Mouse (Mus musculus): ENCODE results near the gene Trim69. TPM values are rescaled to one million over a fixed set of nuclear protein-coding genes. Genes with fewer than 3 reads are reported as not detected.

Gene Trim69
- total RNA-seq (2014; fragmentation: Nextera tagmentation) (0.56 TPM in 1 of 2 replicates, not detected in the other), total RNA-seq (2017) (not detected in 2 replicates)

GRCm38 (mm10) chr2:122160680-122161079, at the start of gene Trim69:
TSS of gene Trim69 (plus strand) at chr2:122160700.
- peak; percentile 51 for ATAC-seq (replicated peaks; ENCODE audit: poor library complexity, severe bottlenecking)

DNA sequence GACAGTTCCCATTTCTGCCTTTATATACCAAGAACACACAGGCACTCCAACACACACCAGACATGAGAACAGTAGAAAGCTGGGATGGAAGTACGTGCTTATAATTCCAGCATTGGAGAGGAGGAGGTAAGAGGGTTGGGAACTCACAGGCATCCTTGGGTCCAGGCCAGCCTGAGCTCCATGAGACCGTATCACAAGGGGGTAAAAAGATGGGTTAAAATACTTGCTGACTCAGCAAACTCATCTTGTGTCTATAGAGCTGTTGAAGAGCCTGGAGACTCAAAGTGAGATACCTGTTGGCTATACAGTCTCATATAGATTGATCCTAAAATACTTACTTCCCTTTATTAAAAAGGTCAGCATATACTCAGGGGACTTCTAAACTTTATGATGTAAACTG, 43.6 kb upstream of the Trim69 start:
- no peak for ATAC-seq (replicated peaks; ENCODE audit: poor library complexity, severe bottlenecking)

- ATAC-seq (replicated peaks; ENCODE audit: poor library complexity, severe bottlenecking): peak; percentile 99
Observed at GRCm38 (mm10) chr2:122117961-122118958, 42.2 kb upstream of the Trim69 start, which contains the start of gene Spg11. TSS of gene Spg11 (minus strand) at chr2:122118386.

DNA sequence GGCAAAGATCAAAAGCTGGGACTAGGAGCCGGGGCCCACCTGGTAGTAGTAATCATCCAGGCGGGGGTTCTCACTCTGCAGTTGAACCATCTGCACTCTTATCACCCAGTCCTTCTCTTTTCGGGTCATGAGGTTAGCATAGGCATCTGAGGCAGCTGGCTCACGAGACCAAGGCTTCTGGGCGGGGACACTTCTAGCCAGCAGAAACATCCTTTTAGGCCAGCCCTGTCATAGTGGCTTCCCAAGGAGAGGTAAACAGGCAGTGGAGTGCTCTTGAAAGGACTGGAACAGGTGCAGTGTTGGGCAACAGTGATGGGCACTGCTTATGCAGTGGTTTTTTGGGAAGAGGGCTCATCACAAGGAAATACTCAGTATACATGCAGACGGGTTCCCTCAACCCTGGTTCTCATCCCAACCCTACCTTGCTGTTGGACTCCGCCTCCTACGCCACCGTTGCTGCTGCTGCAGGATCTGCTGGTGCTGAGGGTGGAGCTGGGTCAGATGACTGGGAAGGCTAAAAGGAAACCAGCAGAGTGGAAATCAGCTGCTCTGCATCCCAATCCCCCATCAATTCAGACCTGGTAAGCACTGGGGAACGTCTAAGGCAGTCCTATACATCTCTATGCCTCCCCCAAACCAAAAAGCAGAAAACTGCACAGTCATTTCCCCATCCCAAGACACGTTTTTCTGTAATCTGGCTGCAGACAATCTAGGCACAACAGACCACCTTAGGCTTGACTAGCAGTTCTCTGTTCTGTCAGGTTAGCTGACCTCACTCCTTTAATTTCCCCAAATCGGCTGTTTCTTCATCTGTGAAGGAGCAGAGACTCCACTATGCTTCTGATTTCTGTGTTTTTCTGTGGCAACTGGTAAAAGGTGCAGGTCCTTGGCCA, 34.6 kb upstream of the Trim69 start:
- ATAC-seq (replicated peaks; ENCODE audit: poor library complexity, severe bottlenecking): peak; percentile 63

- no peak for ATAC-seq (replicated peaks; ENCODE audit: poor library complexity, severe bottlenecking)
Observed at GRCm38 (mm10) chr2:122126765-122127347, 33.6 kb upstream of the Trim69 start.

GRCm38 (mm10) chr2:122127635-122128034, 32.9 kb upstream of the Trim69 start:
- no peak for ATAC-seq (replicated peaks; ENCODE audit: poor library complexity, severe bottlenecking)

DNA sequence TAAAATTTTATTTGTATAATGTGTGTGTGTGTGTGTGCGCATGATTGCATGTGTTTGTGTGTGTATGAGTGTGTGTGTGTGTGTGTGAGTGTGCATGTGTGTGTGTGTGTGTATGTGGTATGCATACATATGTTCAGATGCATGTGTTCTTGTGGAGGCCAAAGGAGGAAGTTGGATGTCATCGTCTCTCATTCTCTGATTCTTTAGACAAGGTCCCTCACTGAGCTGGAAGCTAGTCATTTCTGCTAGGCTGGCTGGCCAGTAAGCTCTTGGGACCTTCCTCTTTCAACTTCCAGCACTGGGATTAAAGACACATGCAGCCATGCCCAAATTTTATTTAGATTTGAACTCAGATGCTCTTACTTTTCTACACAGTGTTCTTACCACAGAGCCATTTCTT, 28.4 kb upstream of the Trim69 start:
- ATAC-seq (replicated peaks; ENCODE audit: poor library complexity, severe bottlenecking): peak; percentile 77

DNA sequence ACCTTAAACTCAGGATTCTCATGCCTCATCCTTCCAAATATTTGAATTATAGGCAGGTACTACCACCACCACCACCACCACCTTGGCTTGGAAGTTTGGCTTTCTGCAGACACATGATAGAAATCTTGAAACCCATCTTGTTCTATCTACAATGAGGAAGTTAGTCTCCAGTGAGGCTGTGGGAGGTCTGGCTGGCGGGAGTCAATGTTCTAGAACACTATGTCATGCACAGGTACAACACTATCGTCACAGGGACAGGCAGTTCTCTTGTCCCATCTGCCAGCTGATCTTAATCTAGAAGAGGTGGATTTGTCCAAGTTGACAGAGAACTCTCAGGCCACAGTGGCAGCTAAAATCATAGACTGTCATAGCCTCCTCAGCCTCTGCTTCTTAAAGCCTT, 27.9 kb upstream of the Trim69 start:
- ATAC-seq (replicated peaks; ENCODE audit: poor library complexity, severe bottlenecking): peak; percentile 61

DNA sequence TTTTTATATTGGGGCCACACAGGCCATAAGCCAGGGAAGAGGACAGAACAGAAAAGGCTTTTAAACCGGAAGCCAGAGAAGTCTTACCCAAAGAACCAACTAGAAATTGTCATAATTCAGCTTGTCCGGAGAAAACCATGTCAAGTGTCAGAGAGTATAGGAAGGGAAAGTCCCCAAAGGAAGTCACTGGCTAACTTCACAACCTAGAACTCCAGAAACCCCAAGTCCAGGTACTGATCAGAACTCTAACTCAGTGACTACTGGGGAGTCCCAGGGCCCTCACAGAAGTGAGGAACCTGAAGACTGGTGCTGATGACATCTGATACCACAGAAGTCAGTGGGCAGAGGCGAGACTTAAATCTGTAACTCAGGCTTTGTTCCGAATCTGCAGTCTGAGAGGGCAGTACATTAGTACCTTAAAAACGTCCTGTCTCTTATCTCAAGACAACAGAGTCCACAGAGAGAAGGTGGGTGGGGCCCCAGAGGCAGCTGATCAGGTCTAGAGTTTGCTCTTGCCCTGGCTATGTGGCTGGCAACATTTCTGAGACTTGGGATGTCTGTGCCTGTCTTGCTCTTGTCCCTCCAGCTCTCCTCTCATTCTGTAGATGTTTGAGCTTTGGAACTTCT, 22.5 kb upstream of the Trim69 start:
- peak; percentile 22; the same call in 1 of the 2 replicates for ATAC-seq (replicated peaks; ENCODE audit: poor library complexity, severe bottlenecking)

- no peak for ATAC-seq (replicated peaks; ENCODE audit: poor library complexity, severe bottlenecking)
Observed at GRCm38 (mm10) chr2:122140815-122141214, 19.7 kb upstream of the Trim69 start.

- peak; percentile 54 for ATAC-seq (replicated peaks; ENCODE audit: poor library complexity, severe bottlenecking)
Observed at GRCm38 (mm10) chr2:122141332-122141967, 19.1 kb upstream of the Trim69 start.

DNA sequence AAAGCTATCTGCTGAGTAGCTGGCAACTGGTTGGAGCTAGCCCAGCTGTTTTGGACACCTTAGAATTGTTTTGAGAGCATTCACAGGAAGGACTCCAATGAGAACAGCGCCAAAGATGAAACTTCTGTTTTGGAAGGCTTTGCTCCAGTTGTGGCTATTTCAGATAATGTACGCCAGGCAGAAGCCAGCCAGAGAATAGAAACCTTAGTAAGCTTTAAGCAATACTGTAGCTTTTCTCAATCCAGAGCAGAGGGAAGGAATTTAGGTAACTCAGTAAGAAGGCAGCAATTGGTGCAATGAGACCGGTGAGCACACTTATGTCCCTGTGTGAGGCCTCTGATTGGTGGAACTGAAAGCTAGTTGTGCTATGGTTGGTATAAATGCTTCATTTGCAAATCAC, 17.4 kb upstream of the Trim69 start:
- no peak for ATAC-seq (replicated peaks; ENCODE audit: poor library complexity, severe bottlenecking)

DNA sequence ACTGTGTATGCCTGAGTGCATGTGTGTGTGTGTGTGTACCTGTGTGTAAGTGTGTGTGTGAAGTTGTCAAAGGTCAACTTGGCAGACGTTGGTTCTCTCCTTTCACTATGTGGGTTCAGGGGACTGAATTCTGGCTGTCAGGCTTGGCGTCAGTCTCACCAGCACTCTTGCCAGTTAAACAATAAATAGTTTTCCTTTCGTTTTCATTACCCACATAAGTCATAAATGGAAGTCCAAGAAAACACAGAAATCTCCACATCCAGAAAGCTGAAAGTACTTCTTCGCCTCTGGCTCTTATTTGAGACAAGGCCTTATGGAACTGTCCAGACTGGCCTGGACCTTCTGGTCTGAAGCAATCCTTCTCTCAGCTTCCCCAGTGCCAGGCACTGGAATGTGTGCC, 14.7 kb upstream of the Trim69 start:
- no peak for ATAC-seq (replicated peaks; ENCODE audit: poor library complexity, severe bottlenecking)

GRCm38 (mm10) chr2:122146687-122147086, 13.8 kb upstream of the Trim69 start:
- peak; percentile 50 for ATAC-seq (replicated peaks; ENCODE audit: poor library complexity, severe bottlenecking)

- peak; percentile 83 for ATAC-seq (replicated peaks; ENCODE audit: poor library complexity, severe bottlenecking)
Observed at GRCm38 (mm10) chr2:122147508-122148241, 12.8 kb upstream of the Trim69 start, which contains the start of gene B2m. TSS of gene B2m (plus strand) at chr2:122147686.

DNA sequence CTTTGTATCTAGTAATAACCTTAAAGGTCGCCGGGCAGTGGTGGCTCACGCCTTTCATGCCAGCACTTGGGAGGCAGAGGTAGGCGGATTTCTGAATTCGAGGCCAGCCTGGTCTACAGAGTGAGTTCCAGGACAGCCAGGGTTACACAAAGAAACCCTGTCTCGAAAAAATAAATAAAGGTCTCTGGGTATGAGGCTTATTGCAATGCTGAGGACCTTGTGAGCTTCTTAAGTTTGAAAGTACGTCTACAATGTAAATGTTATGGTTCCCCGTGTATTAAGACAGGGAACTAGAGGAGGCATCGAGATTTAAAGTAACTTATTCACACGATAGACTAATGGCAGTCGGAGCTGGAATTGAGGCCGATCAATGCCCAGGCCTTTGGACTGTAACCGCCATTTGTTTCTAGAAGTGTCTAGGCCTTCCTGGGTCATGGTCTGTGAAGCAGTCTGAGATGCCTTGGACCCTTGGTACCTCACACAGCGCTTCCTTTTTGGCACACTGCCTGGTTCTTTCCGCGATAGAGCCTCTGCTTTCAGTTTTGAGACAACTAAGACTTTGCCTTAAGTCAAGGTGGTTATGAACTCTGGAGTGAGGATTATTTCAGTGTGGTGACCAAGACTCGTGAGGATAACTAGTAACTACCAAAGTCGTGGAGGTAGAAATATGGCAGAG, 12.1 kb upstream of the Trim69 start:
- peak; percentile 22 for ATAC-seq (replicated peaks; ENCODE audit: poor library complexity, severe bottlenecking)

- ATAC-seq (replicated peaks; ENCODE audit: poor library complexity, severe bottlenecking): no peak
Observed at GRCm38 (mm10) chr2:122149316-122149715, 11.2 kb upstream of the Trim69 start.

- no peak for ATAC-seq (replicated peaks; ENCODE audit: poor library complexity, severe bottlenecking)
Observed at GRCm38 (mm10) chr2:122149716-122150115, 10.8 kb upstream of the Trim69 start.
